Comparison of ENCODE assay signal across 9 mouse cellular contexts in the genomic region with DNA sequence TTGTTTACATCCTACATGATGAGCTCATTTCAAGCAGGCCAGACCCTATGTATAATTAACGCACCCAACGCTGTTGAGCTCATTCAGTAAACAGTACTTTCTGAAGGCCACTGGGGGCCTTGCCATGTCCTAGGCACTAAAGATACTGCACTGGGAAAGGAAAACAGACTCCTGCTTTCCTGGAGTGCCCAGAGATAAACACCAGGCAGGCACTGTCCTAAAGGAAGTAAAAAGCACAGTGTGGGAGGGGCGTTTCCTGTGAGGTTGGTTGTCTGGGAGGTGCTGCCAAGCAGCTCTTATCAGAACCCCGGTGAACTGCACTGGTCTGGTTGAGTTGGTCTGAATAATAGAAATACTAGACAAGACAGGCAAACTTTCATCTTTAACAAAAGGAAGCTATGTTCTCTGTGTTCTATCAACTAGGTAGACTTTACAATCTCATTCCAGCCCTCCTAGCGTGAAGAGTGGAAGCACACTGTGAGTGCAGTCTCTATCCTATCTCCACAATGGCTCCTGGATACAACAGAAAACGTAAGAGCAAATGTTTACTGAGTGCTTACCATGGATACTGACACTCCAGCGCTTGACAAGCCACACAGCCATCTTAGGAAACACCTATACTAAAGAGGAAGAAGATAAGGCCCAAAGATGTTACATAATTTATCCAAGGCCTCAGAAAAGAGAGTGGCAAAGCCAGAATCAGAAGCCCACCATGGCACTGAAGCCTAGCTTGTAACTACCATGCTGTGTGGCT. TPM values are rescaled to one million over a fixed set of nuclear protein-coding genes. Genes with fewer than 3 reads are reported as not detected.
A peak's percentile ranks its signal among the peaks of the same experiment; 100 is the strongest.
DNase-seq lines count a peak whose midpoint lies in the region; ATAC-seq lines count a peak whose summit lies in the region.
"Had no signal": no experiment of that assay in that cellular context is flagged by ENCODE, and none has a peak within 500 bp of the region (broad histone marks: within the 10 kb centered on the region; RNA-seq: fewer than 3 reads in every experiment).

No protein-coding gene starts in this region.

- no peaks in the 10 kb centered on the region for H3K9me3 ChIP-seq in hindbrain, embryonic 12.5 days (replicated peaks)
- H3K9me3 ChIP-seq in hindbrain, embryonic 11.5 days (ENCODE audit: control insufficient read depth, low read length), result no peaks in the 10 kb centered on the region
- no peaks in the 10 kb centered on the region for H3K9me3 ChIP-seq in intestine, embryonic 15.5 days
- no peaks in the 10 kb centered on the region for H3K9me3 ChIP-seq in lung, embryonic 15.5 days

- H3K4me3 ChIP-seq in hindbrain, embryonic 12.5 days, result no peak overlapping the region
- H3K4me3 ChIP-seq in hindbrain, embryonic 11.5 days (ENCODE audit: low read depth, low read length), result no peak overlapping the region
- no peak overlapping the region for H3K4me3 ChIP-seq in intestine, embryonic 15.5 days (replicated peaks)
- no peak overlapping the region for H3K4me3 ChIP-seq in lung, embryonic 15.5 days

- H3K27ac ChIP-seq in hindbrain, embryonic 12.5 days, result no peak overlapping the region
- no peak overlapping the region for H3K27ac ChIP-seq in hindbrain, embryonic 11.5 days (ENCODE audit: low read depth, low read length)
- H3K27ac ChIP-seq in intestine, embryonic 15.5 days, result peak overlapping the region; percentile 29
- H3K27ac ChIP-seq in lung, embryonic 15.5 days, result peak overlapping the region; percentile 67

- 0 out of 2 replicates have a peak, but pooled peaks cover 2% of the 10 kb centered on the region for H3K4me1 ChIP-seq in hindbrain, embryonic 12.5 days
- no peaks in the 10 kb centered on the region for H3K4me1 ChIP-seq in hindbrain, embryonic 11.5 days (replicated peaks; ENCODE audit: control insufficient read depth, insufficient read depth, low read length)
- peaks cover 27% of the 10 kb centered on the region for H3K4me1 ChIP-seq in intestine, embryonic 15.5 days (replicated peaks)
- peaks cover 82% of the 10 kb centered on the region for H3K4me1 ChIP-seq in lung, embryonic 15.5 days

- 0 out of 2 replicates have a peak overlapping the region, but pooled peaks have one; percentile 24 for H3K9ac ChIP-seq in hindbrain, embryonic 12.5 days
- no peak overlapping the region for H3K9ac ChIP-seq in hindbrain, embryonic 11.5 days (ENCODE audit: low read depth, low read length)
- H3K9ac ChIP-seq in intestine, embryonic 15.5 days, result no peak overlapping the region
- no peak overlapping the region; the same call in 1 of the 2 replicates for H3K9ac ChIP-seq in lung, embryonic 15.5 days

- no peaks in the 10 kb centered on the region for H3K27me3 ChIP-seq in hindbrain, embryonic 12.5 days
- H3K27me3 ChIP-seq in hindbrain, embryonic 11.5 days (ENCODE audit: control insufficient read depth, insufficient read depth, low read length), result no peaks in the 10 kb centered on the region
- no peaks in the 10 kb centered on the region for H3K27me3 ChIP-seq in intestine, embryonic 15.5 days (replicated peaks)
- no peaks in the 10 kb centered on the region for H3K27me3 ChIP-seq in lung, embryonic 15.5 days
- H3K27me3 ChIP-seq: Patski had no signal

- H3K4me2 ChIP-seq in hindbrain, embryonic 12.5 days (replicated peaks), result no peak overlapping the region
- H3K4me2 ChIP-seq in hindbrain, embryonic 11.5 days (replicated peaks; ENCODE audit: low read depth, low read length), result no peak overlapping the region
- H3K4me2 ChIP-seq in intestine, embryonic 15.5 days (replicated peaks), result 0 out of 2 replicates have a peak overlapping the region, but pooled peaks have one; percentile 7
- H3K4me2 ChIP-seq in lung, embryonic 15.5 days, result no peak overlapping the region

- no peaks in the 10 kb centered on the region for H3K36me3 ChIP-seq in hindbrain, embryonic 12.5 days
- H3K36me3 ChIP-seq in hindbrain, embryonic 11.5 days (ENCODE audit: control insufficient read depth, insufficient read depth, low read length), result no peaks in the 10 kb centered on the region
- no peaks in the 10 kb centered on the region for H3K36me3 ChIP-seq in intestine, embryonic 15.5 days
- H3K36me3 ChIP-seq in lung, embryonic 15.5 days, result no peaks in the 10 kb centered on the region

- no peak for ATAC-seq in hindbrain, embryonic 12.5 days (ENCODE audit: low FRiP score)
- no peak for ATAC-seq in hindbrain, embryonic 11.5 days (ENCODE audit: low FRiP score)
- peak; percentile 91 for ATAC-seq in intestine, embryonic 15.5 days
- peak; percentile 44; the same call in 1 of the 2 replicates for ATAC-seq in lung, embryonic 15.5 days (ENCODE audit: borderline replicate concordance, extremely low read depth, low FRiP score, low TSS enrichment)
- ATAC-seq: Patski had no signal

- WGBS in hindbrain, embryonic 12.5 days, result 67% methylated on average over 7 of the region's 7 CpGs
- WGBS in hindbrain, embryonic 11.5 days, result 64% methylated on average over 7 of the region's 7 CpGs
- WGBS in intestine, embryonic 15.5 days, result 23% methylated on average over 7 of the region's 7 CpGs
- 24% methylated on average over 7 of the region's 7 CpGs for WGBS in lung, embryonic 15.5 days

- no peak for DNase-seq in hindbrain, embryonic 11.5 days (ENCODE audit: low spot score)
- DNase-seq in c-Kit-positive CD71-positive TER-119-positive erythroid progenitor cells, embryonic 14.5 days (ENCODE audit: low spot score), result peak; percentile 68
- no peak for DNase-seq in adipocyte (ENCODE audit: low spot score)
- no peak for DNase-seq in layer of hippocampus, adult 11-12 months (ENCODE audit: low spot score)
- no peak for DNase-seq in right cerebral cortex, postnatal 25 days

RNA-seq across cellular contexts. Expression of gene Ppp1r13b, which starts 10.8 kb away (rescaled TPM):
- polyA plus RNA-seq in hindbrain, embryonic 12.5 days (2016; fragmentation: Nextera tagmentation; extraction: Ambion mirVana), result 18.5 and 21.4 TPM in 2 replicates
- 8.3 and 9.5 TPM in 2 replicates for polyA plus RNA-seq in hindbrain, embryonic 11.5 days (2014; fragmentation: Nextera tagmentation; extraction: Ambion mirVana)
- 19.8 and 21.7 TPM in 2 replicates for polyA plus RNA-seq in intestine, embryonic 15.5 days (2015; fragmentation: Nextera tagmentation; extraction: Ambion mirVana)
- polyA plus RNA-seq in lung, embryonic 15.5 days (2015; fragmentation: Nextera tagmentation; extraction: Ambion mirVana), result 23.1 and 25.6 TPM in 2 replicates

Comparison
In these comparisons a context has a peak if more than half of its experiments do, and no peak if none do; other contexts are left out.
1. ATAC-seq: peak in intestine, embryonic 15.5 days (single experiment) and lung, embryonic 15.5 days (single experiment); none in hindbrain, embryonic 12.5 days (single experiment) and hindbrain, embryonic 11.5 days (single experiment).
2. H3K27ac ChIP-seq: peak in intestine, embryonic 15.5 days (single experiment) and lung, embryonic 15.5 days (single experiment); none in hindbrain, embryonic 12.5 days (single experiment) and hindbrain, embryonic 11.5 days (single experiment).